Mouse (Mus musculus) spleen, adult 2 months (tissue): ENCODE measurements around the gene Spred2.

Experiments
- CTCF ChIP-seq: fragments of 200-500 bp; IDR thresholded peaks from 2 replicates; pipeline ENCODE4 v1.5.1; 2011; ENCODE audit warnings: mild to moderate bottlenecking, inconsistent platforms; ENCODE audit not compliant: insufficient read depth, insufficient read length, insufficient replicate concordance; ENCODE audit errors: extremely low read depth
- POLR2A ChIP-seq: fragments of 200-500 bp; IDR thresholded peaks from 2 replicates; pipeline ENCODE4 v1.6.1; 2011; ENCODE audit warnings: low read depth, low read length, inconsistent platforms

DNA sequence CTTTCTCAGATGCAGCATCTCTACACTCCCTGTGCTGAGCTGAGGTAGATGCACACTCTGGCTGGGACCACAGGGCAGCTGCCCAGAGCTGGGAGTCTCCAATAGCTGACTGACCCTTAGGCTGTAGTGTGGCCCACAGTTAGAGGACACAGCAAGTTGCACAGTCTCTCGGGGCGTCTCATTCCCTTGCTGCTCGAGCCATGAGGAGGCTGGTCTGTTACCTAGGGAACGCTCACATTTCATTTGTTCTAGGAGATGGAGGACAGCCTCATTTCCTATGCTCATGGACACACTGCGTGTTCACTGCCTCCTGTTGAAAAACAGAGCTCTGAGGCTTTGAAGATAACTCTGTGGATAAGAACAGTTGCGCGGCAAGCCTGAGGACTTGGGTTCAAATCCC, 111.8 kb downstream of the Spred2 start:
- TF ChIP-seq POLR2A (no peak), CTCF (no peak)
